Mouse (Mus musculus): ENCODE results near the gene Fggy. TPM values are rescaled to one million over a fixed set of nuclear protein-coding genes. Genes with fewer than 3 reads are reported as not detected.

Gene Fggy
- polyA plus RNA-seq, 1 experiment from 2014 or later = 10.9 TPM

GRCm38 (mm10) chr4:95668543-95668942 is 111.2 kb downstream of the Fggy start:
- no peak for ATAC-seq (ENCODE audit: insufficient read depth, low FRiP score, low read depth)
- 81% methylated on average over 3 of the region's 3 CpGs for WGBS
- Histone ChIP-seq H3K27me3 (replicated peaks) (no peaks in the 10 kb centered on the region), H3K27ac (no peak overlapping the region), H3K4me3 (replicated peaks) (no peak overlapping the region), H3K4me2 (no peak overlapping the region), H3K36me3 (no peaks in the 10 kb centered on the region), H3K9me3 (no peaks in the 10 kb centered on the region), H3K4me1 (no peaks in the 10 kb centered on the region), H3K9ac (no peak overlapping the region)

GRCm38 (mm10) chr4:95669336-95669735 is 112.0 kb downstream of the Fggy start:
- Histone ChIP-seq H3K4me1 (no peaks in the 10 kb centered on the region), H3K9ac (no peak overlapping the region), H3K36me3 (no peaks in the 10 kb centered on the region), H3K27me3 (replicated peaks) (no peaks in the 10 kb centered on the region), H3K4me3 (replicated peaks) (no peak overlapping the region), H3K27ac (no peak overlapping the region), H3K9me3 (no peaks in the 10 kb centered on the region), H3K4me2 (no peak overlapping the region)
- no peak for ATAC-seq (ENCODE audit: insufficient read depth, low FRiP score, low read depth)
- WGBS = 78% methylated on average over 2 of the region's 2 CpGs

- Histone ChIP-seq H3K36me3 (no peaks in the 10 kb centered on the region), H3K4me1 (no peaks in the 10 kb centered on the region), H3K4me3 (replicated peaks) (no peak overlapping the region), H3K27me3 (replicated peaks) (no peaks in the 10 kb centered on the region), H3K9me3 (no peaks in the 10 kb centered on the region), H3K4me2 (no peak overlapping the region), H3K27ac (no peak overlapping the region), H3K9ac (no peak overlapping the region)
- 85% methylated on average over 3 of the region's 3 CpGs for WGBS
- ATAC-seq (ENCODE audit: insufficient read depth, low FRiP score, low read depth) = no peak
Observed at GRCm38 (mm10) chr4:95670559-95670958, 113.3 kb downstream of the Fggy start.

GRCm38 (mm10) chr4:95672039-95672438 is 114.7 kb downstream of the Fggy start:
- Histone ChIP-seq H3K36me3 (no peaks in the 10 kb centered on the region), H3K4me1 (no peaks in the 10 kb centered on the region), H3K4me3 (replicated peaks) (no peak overlapping the region), H3K27me3 (replicated peaks) (no peaks in the 10 kb centered on the region), H3K4me2 (no peak overlapping the region), H3K27ac (no peak overlapping the region), H3K9ac (no peak overlapping the region), H3K9me3 (no peaks in the 10 kb centered on the region)
- no peak for ATAC-seq (ENCODE audit: insufficient read depth, low FRiP score, low read depth)
- WGBS = 89% methylated on average over 1 of the region's 1 CpGs

- ATAC-seq (ENCODE audit: insufficient read depth, low FRiP score, low read depth) = no peak
- Histone ChIP-seq H3K36me3 (no peaks in the 10 kb centered on the region), H3K27me3 (replicated peaks) (no peaks in the 10 kb centered on the region), H3K9ac (no peak overlapping the region), H3K9me3 (no peaks in the 10 kb centered on the region), H3K4me1 (no peaks in the 10 kb centered on the region), H3K4me3 (replicated peaks) (no peak overlapping the region), H3K4me2 (no peak overlapping the region), H3K27ac (no peak overlapping the region)
- 73% methylated on average over 2 of the region's 2 CpGs for WGBS
Observed at GRCm38 (mm10) chr4:95676390-95676789, 119.1 kb downstream of the Fggy start.

GRCm38 (mm10) chr4:95680756-95681449 is 123.6 kb downstream of the Fggy start:
- H3K9me3 ChIP-seq = no peaks in the 10 kb centered on the region
- WGBS = 81% methylated on average over 5 of the region's 5 CpGs
- no peaks in the 10 kb centered on the region for H3K36me3 ChIP-seq
- no peak overlapping the region for H3K4me2 ChIP-seq
- H3K27ac ChIP-seq = no peak overlapping the region
- no peak overlapping the region for H3K4me3 ChIP-seq (replicated peaks)
- no peak overlapping the region for H3K9ac ChIP-seq
- no peak for ATAC-seq (ENCODE audit: insufficient read depth, low FRiP score, low read depth)
- peaks cover 5% of the 10 kb centered on the region; the same call in 1 of the 2 replicates for H3K4me1 ChIP-seq
- H3K27me3 ChIP-seq (replicated peaks) = no peaks in the 10 kb centered on the region

- peak; percentile 84 for ATAC-seq (ENCODE audit: insufficient read depth, low FRiP score, low read depth)
- Histone ChIP-seq H3K9ac (no peak overlapping the region), H3K4me1 (peaks cover 5% of the 10 kb centered on the region; the same call in 1 of the 2 replicates), H3K9me3 (no peaks in the 10 kb centered on the region), H3K27ac (peak overlapping the region; percentile 52; the same call in 1 of the 2 replicates), H3K36me3 (no peaks in the 10 kb centered on the region), H3K4me2 (no peak overlapping the region), H3K4me3 (replicated peaks) (no peak overlapping the region), H3K27me3 (replicated peaks) (no peaks in the 10 kb centered on the region)
- 31% methylated on average over 4 of the region's 4 CpGs for WGBS
Observed at GRCm38 (mm10) chr4:95684522-95685080, 127.3 kb downstream of the Fggy start.

GRCm38 (mm10) chr4:95686775-95687174 is 129.5 kb downstream of the Fggy start:
- no peaks in the 10 kb centered on the region for H3K27me3 ChIP-seq (replicated peaks)
- no peak overlapping the region for H3K4me2 ChIP-seq
- H3K4me1 ChIP-seq = peaks cover 5% of the 10 kb centered on the region; the same call in 1 of the 2 replicates
- WGBS = 65% methylated on average over 2 of the region's 2 CpGs
- no peaks in the 10 kb centered on the region for H3K9me3 ChIP-seq
- H3K27ac ChIP-seq = no peak overlapping the region
- no peak for ATAC-seq (ENCODE audit: insufficient read depth, low FRiP score, low read depth)
- no peak overlapping the region for H3K9ac ChIP-seq
- H3K36me3 ChIP-seq = no peaks in the 10 kb centered on the region
- no peak overlapping the region for H3K4me3 ChIP-seq (replicated peaks)

GRCm38 (mm10) chr4:95687350-95687749 is 130.0 kb downstream of the Fggy start:
- Histone ChIP-seq H3K27me3 (replicated peaks) (no peaks in the 10 kb centered on the region), H3K9me3 (no peaks in the 10 kb centered on the region), H3K9ac (no peak overlapping the region), H3K4me2 (no peak overlapping the region), H3K4me3 (replicated peaks) (no peak overlapping the region), H3K4me1 (peaks cover 5% of the 10 kb centered on the region; the same call in 1 of the 2 replicates), H3K27ac (no peak overlapping the region), H3K36me3 (no peaks in the 10 kb centered on the region)
- 82% methylated on average over 5 of the region's 5 CpGs for WGBS
- ATAC-seq (ENCODE audit: insufficient read depth, low FRiP score, low read depth) = no peak

- H3K4me3 ChIP-seq (replicated peaks) = no peak overlapping the region
- ATAC-seq (ENCODE audit: insufficient read depth, low FRiP score, low read depth) = no peak
- H3K27me3 ChIP-seq (replicated peaks) = no peaks in the 10 kb centered on the region
- peaks cover 5% of the 10 kb centered on the region; the same call in 1 of the 2 replicates for H3K4me1 ChIP-seq
- no peaks in the 10 kb centered on the region for H3K9me3 ChIP-seq
- no peak overlapping the region for H3K4me2 ChIP-seq
- 89% methylated on average over 4 of the region's 4 CpGs for WGBS
- H3K9ac ChIP-seq = no peak overlapping the region
- H3K27ac ChIP-seq = no peak overlapping the region
- H3K36me3 ChIP-seq = no peaks in the 10 kb centered on the region
Observed at GRCm38 (mm10) chr4:95688159-95688558, 130.9 kb downstream of the Fggy start.

- no peak for ATAC-seq (ENCODE audit: insufficient read depth, low FRiP score, low read depth)
- no peak overlapping the region for H3K4me3 ChIP-seq (replicated peaks)
- no peak overlapping the region for H3K4me2 ChIP-seq
- H3K27me3 ChIP-seq (replicated peaks) = no peaks in the 10 kb centered on the region
- no peaks in the 10 kb centered on the region for H3K36me3 ChIP-seq
- H3K27ac ChIP-seq = no peak overlapping the region
- H3K4me1 ChIP-seq = no peaks in the 10 kb centered on the region
- no peaks in the 10 kb centered on the region for H3K9me3 ChIP-seq
- H3K9ac ChIP-seq = no peak overlapping the region
- 59% methylated on average over 2 of the region's 2 CpGs for WGBS
Observed at GRCm38 (mm10) chr4:95700366-95700765, 143.1 kb downstream of the Fggy start.

- 68% methylated on average over 5 of the region's 5 CpGs for WGBS
- H3K9me3 ChIP-seq = no peaks in the 10 kb centered on the region
- H3K4me1 ChIP-seq = no peaks in the 10 kb centered on the region
- no peak overlapping the region for H3K4me3 ChIP-seq (replicated peaks)
- H3K36me3 ChIP-seq = no peaks in the 10 kb centered on the region
- no peak overlapping the region for H3K27ac ChIP-seq
- no peak overlapping the region for H3K4me2 ChIP-seq
- no peak for ATAC-seq (ENCODE audit: insufficient read depth, low FRiP score, low read depth)
- no peaks in the 10 kb centered on the region for H3K27me3 ChIP-seq (replicated peaks)
- no peak overlapping the region for H3K9ac ChIP-seq
Observed at GRCm38 (mm10) chr4:95707941-95708897, 150.9 kb downstream of the Fggy start.
